Mouse (Mus musculus): ENCODE results near the gene Zfp866.
A peak's percentile ranks its signal among the peaks of the same experiment; 100 is the strongest.

DNA sequence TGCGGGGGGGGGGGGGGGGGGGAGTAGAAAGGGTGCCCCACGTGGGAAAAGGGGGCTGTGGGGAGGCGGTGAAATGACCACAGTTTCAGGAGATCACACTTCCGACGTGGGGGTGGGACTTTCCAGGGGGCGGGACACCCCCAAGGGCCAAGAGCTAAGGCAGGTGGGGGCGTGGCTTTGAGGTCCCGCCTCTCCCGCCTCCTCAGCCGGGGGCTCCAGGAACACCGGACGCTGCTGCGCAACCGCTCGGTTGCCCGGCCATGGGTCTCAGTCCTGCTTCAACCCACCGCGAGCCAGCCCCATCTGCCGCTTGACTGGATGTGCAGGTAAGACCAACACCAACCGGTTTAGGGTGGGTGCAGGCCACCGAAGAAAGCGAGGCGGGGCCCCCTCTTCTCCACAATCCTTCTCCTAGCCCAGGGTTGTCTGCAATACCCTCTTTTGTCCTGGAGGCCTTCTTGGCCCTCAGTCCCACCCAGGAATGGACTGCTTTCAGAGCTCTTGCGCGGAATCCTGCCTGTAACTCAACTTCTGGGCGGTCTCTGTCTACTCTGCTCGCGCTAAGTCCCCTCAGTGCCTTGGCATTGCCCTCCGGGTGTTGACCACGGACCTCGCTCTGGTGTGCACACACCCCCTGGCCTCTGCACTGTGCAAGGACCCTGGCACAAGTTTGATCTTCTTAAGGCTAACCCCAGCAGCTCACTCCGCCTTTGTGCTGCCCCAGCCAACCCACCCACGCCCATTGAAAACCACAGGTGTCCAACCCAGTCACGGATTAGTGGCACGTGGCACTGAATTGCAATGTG is 31.6 kb upstream of the Zfp866 start, which contains the start of gene Lpar2:
- TF ChIP-seq POLR2A (IDR thresholded peaks at IDR 0.05; ENCODE audit: low read depth, low read length) (peak; percentile 67), CTCF (IDR thresholded peaks at IDR 0.05; ENCODE audit: borderline replicate concordance, insufficient read depth, low read length) (no peak)

All from embryonic fibroblast, embryonic 13.5 days (primary cell).